Mouse (Mus musculus) kidney, adult 2 months (tissue): Measurements from ENCODE around the gene Aldh1l2.

ENCODE experiments used
- CTCF ChIP-seq: fragments of 200-500 bp; conservative IDR thresholded peaks from 2 replicates; pipeline ENCODE4 v1.5.1; 2011; ENCODE audit warnings: low read depth, mild to moderate bottlenecking, control low read depth, low read length, moderate library complexity, mixed read lengths; ENCODE audit not compliant: insufficient read depth, insufficient read length
- POLR2A ChIP-seq: fragments of 200-500 bp; IDR thresholded peaks from one replicate; pipeline ENCODE4 v1.6.1; 2011; ENCODE audit warnings: low read depth, low read length, control low read depth

DNA sequence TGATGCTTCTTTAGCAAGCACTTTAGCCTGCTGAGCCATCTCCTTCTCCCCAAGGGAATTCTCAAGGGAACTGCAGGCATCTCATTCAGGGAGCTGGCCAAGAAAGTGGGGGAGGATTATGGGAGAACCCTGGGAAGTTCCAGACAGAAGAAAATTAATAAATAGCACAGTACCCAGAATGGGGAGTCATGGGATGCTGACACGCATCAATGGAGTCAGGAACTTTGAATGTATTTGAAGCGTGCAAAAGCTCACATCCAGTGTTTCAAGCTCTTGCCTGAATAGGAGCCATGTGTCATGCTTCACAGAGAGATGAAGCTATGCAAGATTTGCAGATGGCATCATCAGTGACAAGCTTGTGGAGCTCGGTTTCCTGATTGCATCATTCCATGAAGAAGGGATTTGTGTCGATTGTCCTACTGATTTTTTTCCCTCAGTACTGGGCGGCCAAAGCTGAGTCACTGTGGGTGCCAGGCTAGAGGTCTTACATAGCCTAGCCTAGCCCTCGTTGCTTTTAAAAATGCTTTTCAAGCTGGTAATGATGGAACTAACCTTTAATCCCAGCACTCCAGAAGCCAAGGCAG, 3.5 kb downstream of the Aldh1l2 start:
- TF ChIP-seq CTCF (no peak), POLR2A (no peak)
